Mouse (Mus musculus): ENCODE results near the gene Lnx1.

The Lnx1 gene

DNA sequence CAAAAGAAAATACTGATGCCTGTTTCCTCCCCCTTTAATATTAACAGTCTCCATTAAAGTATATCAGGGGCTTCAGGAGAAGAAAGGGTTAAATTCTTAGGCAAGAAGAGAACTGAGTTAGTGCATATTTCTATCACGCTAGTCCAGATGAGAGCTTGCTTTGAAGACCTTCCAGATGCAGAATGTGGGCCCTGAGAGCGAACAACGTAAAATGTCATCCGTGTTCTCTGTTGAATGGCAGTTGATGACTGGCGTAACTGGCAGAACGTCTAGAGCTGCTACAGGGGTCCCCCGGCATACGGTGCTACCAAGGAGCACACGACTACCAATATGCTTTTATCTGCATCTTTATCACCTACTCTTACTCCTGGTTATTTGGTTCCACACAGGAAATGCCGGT, 100.3 kb downstream of the Lnx1 start:
- DNase-seq (ENCODE audit: low spot score in 2 of 2): no peak

DNA sequence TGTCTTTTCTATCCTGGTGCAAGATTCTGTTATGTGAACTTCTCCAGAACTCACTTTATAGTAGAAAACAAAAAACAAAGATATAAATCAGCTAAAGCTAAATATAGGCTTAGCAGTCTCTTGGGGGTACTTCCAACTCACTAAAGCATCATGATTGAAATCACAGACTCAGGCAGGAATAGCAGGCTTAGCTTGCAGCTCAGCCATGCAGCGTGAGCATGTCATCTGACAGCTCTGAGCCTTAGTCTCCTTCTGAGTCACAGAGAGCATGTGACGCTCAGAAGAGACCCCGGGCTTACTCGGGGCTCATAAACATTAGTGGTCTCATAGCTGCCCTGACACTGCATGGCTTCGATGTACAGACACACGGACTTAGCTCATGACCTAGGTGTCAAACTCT, 100.7 kb downstream of the Lnx1 start:
- DNase-seq (ENCODE audit: low spot score in 2 of 2): no peak

DNA sequence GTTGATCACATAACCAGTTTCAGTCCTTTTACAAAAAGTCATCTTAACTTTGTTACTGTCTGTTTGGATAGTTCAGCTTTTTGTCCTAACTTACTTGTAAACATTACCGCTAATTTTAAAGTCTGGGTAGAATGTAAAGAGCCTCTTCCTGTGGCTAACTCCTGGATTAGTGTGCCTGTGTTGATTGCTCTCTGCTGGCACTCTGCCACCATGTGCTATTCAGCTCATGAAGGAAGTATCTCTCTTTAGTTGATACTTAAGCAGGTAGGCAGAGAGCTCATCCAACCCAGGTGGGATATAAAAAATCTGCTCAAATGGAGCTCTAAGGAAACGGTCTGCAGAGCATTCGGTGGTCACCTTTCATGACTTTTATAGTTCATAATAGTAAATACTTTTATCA, 101.5 kb downstream of the Lnx1 start:
- DNase-seq (ENCODE audit: low spot score in 2 of 2): no peak

DNA sequence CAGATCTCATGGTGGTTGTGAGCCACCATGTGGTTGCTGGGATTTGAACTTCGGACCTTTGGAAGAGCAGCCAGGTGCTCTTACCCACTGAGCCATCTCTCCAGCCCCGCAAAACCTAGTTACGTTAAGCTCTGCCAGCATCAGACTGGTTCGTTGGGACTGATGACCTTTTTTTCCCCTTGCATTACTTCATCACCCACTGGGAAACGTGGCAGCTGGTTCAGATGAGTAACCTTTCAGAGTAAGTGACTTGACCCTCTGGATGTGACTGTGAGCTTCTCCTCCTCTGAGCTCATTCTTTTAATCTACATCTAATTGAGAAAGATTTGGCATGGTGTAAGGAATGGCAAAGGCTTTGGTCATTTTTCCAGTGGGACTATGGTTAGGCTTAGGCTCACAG, 102.7 kb downstream of the Lnx1 start:
- no peak for DNase-seq (ENCODE audit: low spot score in 2 of 2)

DNA sequence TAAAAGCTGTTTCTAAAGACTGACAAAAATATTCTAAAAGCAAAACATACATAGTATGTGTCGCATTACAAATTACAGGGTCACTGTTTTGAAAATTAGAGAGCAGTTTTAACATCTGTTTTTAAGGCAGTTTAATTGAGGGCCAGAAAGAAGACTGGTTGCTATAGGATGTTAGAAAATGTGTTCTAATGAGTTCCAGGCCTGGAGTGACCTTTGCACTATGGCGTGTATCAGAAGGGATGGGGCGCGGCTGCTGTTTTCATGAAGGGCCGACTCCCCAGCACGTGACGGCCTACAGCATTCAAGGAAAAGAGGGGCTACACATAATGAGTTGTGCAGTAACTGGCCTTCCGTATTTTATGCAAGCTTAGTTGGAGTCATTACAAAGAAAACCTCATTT, 109.6 kb downstream of the Lnx1 start:
- no peak for DNase-seq (ENCODE audit: low spot score in 2 of 2)

DNA sequence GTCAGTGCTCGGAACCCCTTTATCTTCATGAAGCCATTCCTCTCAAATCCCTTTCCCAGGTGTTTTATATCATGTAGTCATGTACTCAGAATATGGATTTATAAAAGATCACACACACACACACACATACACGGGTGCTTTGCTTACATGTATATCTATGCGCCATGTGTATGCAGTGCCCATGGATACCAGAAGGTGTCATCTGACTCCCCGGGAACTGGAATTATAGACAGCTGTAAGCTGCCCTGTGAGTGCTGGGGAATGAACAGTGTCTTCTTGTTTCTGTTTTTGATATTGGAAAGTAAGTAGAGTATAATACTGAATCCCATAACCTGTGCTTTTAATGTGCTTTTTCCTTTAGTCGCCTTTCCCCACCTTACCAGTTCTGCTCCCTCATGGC, 111.3 kb downstream of the Lnx1 start:
- DNase-seq (ENCODE audit: low spot score in 2 of 2): no peak

DNA sequence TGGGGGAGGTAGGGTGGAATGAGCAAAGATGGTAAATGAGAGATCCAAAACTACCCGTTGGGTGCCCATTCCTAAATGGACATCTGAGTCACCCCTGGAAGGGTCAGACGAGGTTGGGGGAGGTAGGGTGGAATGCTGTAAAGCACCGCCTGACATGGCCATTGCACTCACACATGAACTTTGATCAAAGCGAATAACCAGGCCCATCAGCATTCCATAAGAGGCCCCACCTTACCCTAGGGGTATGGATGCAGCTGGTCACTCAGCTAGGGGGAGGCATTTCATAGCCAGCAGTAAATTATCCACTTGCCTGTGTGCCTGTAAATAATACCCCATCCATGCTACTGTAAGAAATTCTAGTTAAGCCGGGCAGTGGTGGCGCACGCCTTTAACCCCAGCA, 113.6 kb downstream of the Lnx1 start:
- DNase-seq (ENCODE audit: low spot score in 2 of 2): no peak

DNA sequence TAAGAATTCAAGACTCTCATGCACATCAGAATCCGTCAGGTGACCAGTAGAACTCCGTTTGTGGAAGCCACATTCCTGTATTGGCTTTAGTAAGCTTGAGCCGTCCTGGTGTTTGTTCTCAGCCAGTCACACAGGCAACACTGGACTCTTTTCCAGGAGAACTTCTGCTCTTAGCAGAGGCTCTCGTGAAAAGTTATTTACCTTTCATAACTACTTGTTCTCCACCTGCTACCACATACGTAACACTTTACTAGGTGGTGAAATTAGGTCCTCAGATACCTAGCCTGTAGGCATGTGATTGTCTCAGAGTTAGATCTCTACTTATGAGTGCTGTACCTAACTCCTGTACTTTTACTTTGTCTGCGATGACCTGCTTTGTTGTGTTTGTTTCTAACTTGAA, 130.9 kb downstream of the Lnx1 start:
- no peak for DNase-seq (ENCODE audit: low spot score in 2 of 2)

DNA sequence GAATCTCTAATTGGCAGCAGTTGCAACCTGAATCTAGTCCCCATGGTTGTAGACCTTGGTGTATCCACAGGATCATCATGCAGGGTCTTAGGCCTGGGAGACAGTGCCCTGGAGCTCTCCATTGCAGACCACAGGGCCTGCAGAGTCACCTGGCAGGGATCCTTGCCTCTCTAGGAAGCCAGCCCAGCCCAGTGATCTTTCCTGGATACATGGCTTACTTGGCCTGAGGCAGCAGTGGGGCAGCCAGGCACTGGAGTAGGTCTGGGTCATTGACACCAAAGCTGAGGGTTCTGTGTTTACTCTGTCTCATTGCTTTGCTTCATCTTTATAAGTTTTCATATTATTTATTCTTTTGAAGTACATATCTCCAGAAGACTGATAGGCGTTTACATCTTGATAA, 141.6 kb downstream of the Lnx1 start:
- no peak for DNase-seq (ENCODE audit: low spot score in 2 of 2)

DNA sequence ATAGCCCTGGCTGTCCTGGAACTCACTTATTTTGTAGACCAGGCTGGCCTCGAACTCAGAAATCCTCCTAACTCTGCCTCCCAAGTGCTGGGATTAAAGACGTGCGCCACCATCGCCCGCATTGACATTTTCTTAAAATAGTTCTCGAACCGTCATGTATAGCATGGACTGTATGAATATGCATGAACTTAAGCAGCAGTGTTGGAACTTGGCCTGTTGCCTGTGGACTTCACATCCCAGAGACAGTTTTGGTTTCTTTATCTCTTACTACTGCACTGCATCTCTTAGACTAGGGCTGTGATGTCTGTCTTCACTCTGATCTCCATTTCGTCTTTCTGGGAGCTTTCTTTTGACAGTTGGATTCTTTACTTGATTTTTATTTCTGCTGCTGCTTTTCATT, 153.1 kb downstream of the Lnx1 start:
- DNase-seq (ENCODE audit: low spot score in 2 of 2): no peak

DNA sequence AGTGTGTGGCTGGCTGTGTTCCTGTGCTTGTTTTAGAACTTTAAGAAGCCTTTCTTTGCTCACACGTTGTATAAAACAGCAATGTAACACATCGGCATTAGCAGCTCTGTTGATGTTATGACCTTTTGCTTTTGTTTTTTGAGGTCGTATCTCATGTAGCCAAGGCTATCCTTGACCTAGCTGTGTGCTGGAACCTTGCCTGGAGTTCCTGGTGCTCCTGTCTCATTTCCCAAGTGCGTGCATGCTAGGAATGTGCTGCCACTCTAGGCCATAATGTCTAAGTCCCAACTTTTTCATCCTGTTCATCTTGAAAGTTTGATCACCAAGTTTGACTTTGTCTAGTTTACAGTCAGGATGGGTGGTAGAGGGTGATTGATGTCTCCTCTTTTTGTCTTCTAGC, 157.1 kb downstream of the Lnx1 start:
- DNase-seq (ENCODE audit: low spot score in 2 of 2): no peak
